18 mouse cellular contexts compared by ENCODE assay signal in genomic region chr9:95554231-95555221, GRCm38 (mm10). TPM values are rescaled to one million over a fixed set of nuclear protein-coding genes. Genes with fewer than 3 reads are reported as not detected.
DNase-seq lines count a peak whose midpoint lies in the region; ATAC-seq and TF ChIP-seq lines count a peak whose summit lies in the region.
"Had no signal": no experiment of that assay in that cellular context is flagged by ENCODE, and none has a peak within 500 bp of the region (broad histone marks: within the 10 kb centered on the region; RNA-seq: fewer than 3 reads in every experiment).

No protein-coding gene starts in this region.

- no peak for DNase-seq in midbrain, postnatal 0 days (ENCODE audit: low spot score)
- peak; percentile 44 for DNase-seq in liver, postnatal 0 days
- DNase-seq in layer of hippocampus, postnatal 25 days (ENCODE audit: extremely low spot score in 1 of 2, low spot score in 1 of 2) = no peak
- DNase-seq in adrenal gland, adult 2 months = no peak
- no peak for DNase-seq in adrenal gland, postnatal 4 days (ENCODE audit: low spot score in 2 of 2)
- no peak for DNase-seq in lung, postnatal 14 days
- DNase-seq: adrenal gland, postnatal 36 days; heart, postnatal 36 days; kidney, adult 18-20 months; right cerebral cortex, adult 18-20 months had no signal

- no peak for ATAC-seq in midbrain, postnatal 0 days (ENCODE audit: low FRiP score)
- ATAC-seq in midbrain, embryonic 15.5 days (replicated peaks) = no peak
- ATAC-seq in granulocyte monocyte progenitor cell, adult 5-6 weeks (replicated peaks; ENCODE audit: poor library complexity, severe bottlenecking) = peak; percentile 40
- peak; percentile 60 for ATAC-seq in liver, postnatal 0 days
- ATAC-seq: activated CD4-positive, CD25-positive, alpha-beta regulatory T cell, adult 4 months; forebrain, embryonic 15.5 days had no signal

- 83% methylated on average over 18 of the region's 18 CpGs for WGBS in midbrain, postnatal 0 days
- WGBS in midbrain, embryonic 15.5 days = 84% methylated on average over 18 of the region's 18 CpGs
- 35% methylated on average over 18 of the region's 18 CpGs for WGBS in liver, postnatal 0 days (ENCODE audit: insufficient replicate concordance)

- 0 out of 2 replicates have a peak, but pooled peaks have one; percentile 20 for TF ChIP-seq CTCF in midbrain, postnatal 0 days (IDR thresholded peaks at IDR 0.05)
- TF ChIP-seq CTCF in liver, postnatal 0 days (IDR thresholded peaks at IDR 0.05; ENCODE audit: low read depth) = peak; percentile 33

- TF ChIP-seq EP300 in liver, postnatal 0 days (IDR thresholded peaks at IDR 0.05; ENCODE audit: low read depth) = peak; percentile 98

- H3K27me3 ChIP-seq in midbrain, postnatal 0 days (ENCODE audit: insufficient read depth, low read length) = no peaks in the 10 kb centered on the region
- peaks cover 4% of the 10 kb centered on the region; the same call in 1 of the 2 replicates for H3K27me3 ChIP-seq in midbrain, embryonic 15.5 days (replicated peaks)
- H3K27me3 ChIP-seq in liver, postnatal 0 days (ENCODE audit: insufficient read depth, low read length) = peaks cover 9% of the 10 kb centered on the region; the same call in 1 of the 2 replicates

- H3K4me3 ChIP-seq in midbrain, postnatal 0 days (ENCODE audit: low read depth, low read length) = no peak overlapping the region
- H3K4me3 ChIP-seq in midbrain, embryonic 15.5 days = no peak overlapping the region
- no peak overlapping the region for H3K4me3 ChIP-seq in liver, postnatal 0 days (ENCODE audit: low read depth, low read length)
- H3K4me3 ChIP-seq: forebrain, embryonic 15.5 days; heart, embryonic 13.5 days; left cerebral cortex, adult 2 months; limb, embryonic 10.5 days; lung, embryonic 15.5 days had no signal

- no peaks in the 10 kb centered on the region for H3K4me1 ChIP-seq in midbrain, postnatal 0 days (ENCODE audit: insufficient read depth, low read length)
- H3K4me1 ChIP-seq in midbrain, embryonic 15.5 days = peaks cover 9% of the 10 kb centered on the region
- H3K4me1 ChIP-seq in liver, postnatal 0 days (ENCODE audit: insufficient read depth) = peaks cover 79% of the 10 kb centered on the region

- H3K9me3 ChIP-seq in midbrain, postnatal 0 days (ENCODE audit: low read length) = no peaks in the 10 kb centered on the region
- H3K9me3 ChIP-seq in midbrain, embryonic 15.5 days = no peaks in the 10 kb centered on the region
- H3K9me3 ChIP-seq in liver, postnatal 0 days (ENCODE audit: low read length) = no peaks in the 10 kb centered on the region
- H3K9me3 ChIP-seq: forebrain, embryonic 15.5 days; heart, embryonic 13.5 days; limb, embryonic 10.5 days; lung, embryonic 15.5 days had no signal

- H3K4me2 ChIP-seq in midbrain, postnatal 0 days (ENCODE audit: low read depth, low read length, poor library complexity, severe bottlenecking) = no peak overlapping the region
- no peak overlapping the region for H3K4me2 ChIP-seq in midbrain, embryonic 15.5 days
- peak overlapping the region; percentile 42; the same call in 1 of the 2 replicates for H3K4me2 ChIP-seq in liver, postnatal 0 days (ENCODE audit: low read depth, low read length)
- H3K4me2 ChIP-seq: forebrain, embryonic 15.5 days; heart, embryonic 13.5 days; lung, embryonic 15.5 days had no signal

- no peaks in the 10 kb centered on the region for H3K36me3 ChIP-seq in midbrain, postnatal 0 days (ENCODE audit: insufficient read depth, low read length)
- no peaks in the 10 kb centered on the region for H3K36me3 ChIP-seq in midbrain, embryonic 15.5 days (replicated peaks)
- no peaks in the 10 kb centered on the region for H3K36me3 ChIP-seq in liver, postnatal 0 days (replicated peaks; ENCODE audit: insufficient read depth, low read length)
- H3K36me3 ChIP-seq: forebrain, embryonic 15.5 days; heart, embryonic 13.5 days; limb, embryonic 10.5 days; lung, embryonic 15.5 days had no signal

- H3K27ac ChIP-seq in midbrain, postnatal 0 days (ENCODE audit: low read depth, low read length) = no peak overlapping the region
- H3K27ac ChIP-seq in midbrain, embryonic 15.5 days = no peak overlapping the region
- H3K27ac ChIP-seq in liver, postnatal 0 days (ENCODE audit: low read depth) = peak overlapping the region; percentile 92
- H3K27ac ChIP-seq: forebrain, embryonic 15.5 days; heart, embryonic 13.5 days; left cerebral cortex, adult 2 months; limb, embryonic 10.5 days; lung, embryonic 15.5 days had no signal

- H3K9ac ChIP-seq in midbrain, postnatal 0 days (replicated peaks; ENCODE audit: low read length, poor library complexity, severe bottlenecking) = no peak overlapping the region
- H3K9ac ChIP-seq in midbrain, embryonic 15.5 days = no peak overlapping the region
- H3K9ac ChIP-seq in liver, postnatal 0 days (replicated peaks) = peak overlapping the region; percentile 33
- H3K9ac ChIP-seq: forebrain, embryonic 15.5 days; heart, embryonic 13.5 days; lung, embryonic 15.5 days had no signal

RNA-seq across cellular contexts. Expression of gene Paqr9, which starts 4.9 kb away (rescaled TPM):
- total RNA-seq in midbrain, postnatal 0 days (2014; rRNA removed) = 29.5 and 32.3 TPM in 2 replicates
- polyA plus RNA-seq in midbrain, postnatal 0 days (2015; fragmentation: Nextera tagmentation; extraction: Ambion mirVana) = 6.1 and 6.5 TPM in 2 replicates
- 5.1 and 5.3 TPM in 2 replicates for polyA plus RNA-seq in midbrain, embryonic 15.5 days (2015; fragmentation: Nextera tagmentation; extraction: Ambion mirVana)
- total RNA-seq in granulocyte monocyte progenitor cell, adult 5-6 weeks (2014; fragmentation: Nextera tagmentation) = 0.02 and 0.04 TPM in 2 replicates
- under 0.01 and 0.09 TPM in 2 replicates for total RNA-seq in granulocyte monocyte progenitor cell, adult 5-6 weeks (2017)
- polyA plus RNA-seq in liver, postnatal 0 days (2015; fragmentation: Nextera tagmentation; extraction: Ambion mirVana) = 63.6 and 68.7 TPM in 2 replicates
- total RNA-seq in layer of hippocampus, postnatal 25 days (2021) = 10 to 100 TPM; 51.9 to 53.2 TPM
- 10 to 100 TPM; 10.4 to 12.1 TPM for total RNA-seq in adrenal gland, adult 2 months (2021)
- 14.2 and 23.5 TPM in 2 replicates for polyA plus RNA-seq in adrenal gland, adult 2 months (2012; rRNA removed)
- total RNA-seq in adrenal gland, postnatal 4 days (2021) = 10 to 100 TPM in 1 of 2 experiments, 1 to 10 TPM in 1; 3.9 to 14.4 TPM

RNA-seq across cellular contexts. Expression of gene U2surp, which starts 42.7 kb away (rescaled TPM):
- 37.8 and 51.2 TPM in 2 replicates for total RNA-seq in midbrain, postnatal 0 days (2014; rRNA removed)
- 116 and 138 TPM in 2 replicates for polyA plus RNA-seq in midbrain, postnatal 0 days (2015; fragmentation: Nextera tagmentation; extraction: Ambion mirVana)
- 115 and 129 TPM in 2 replicates for polyA plus RNA-seq in midbrain, embryonic 15.5 days (2015; fragmentation: Nextera tagmentation; extraction: Ambion mirVana)
- 84.3 and 94.2 TPM in 2 replicates for total RNA-seq in granulocyte monocyte progenitor cell, adult 5-6 weeks (2014; fragmentation: Nextera tagmentation)
- 186 and 187 TPM in 2 replicates for total RNA-seq in granulocyte monocyte progenitor cell, adult 5-6 weeks (2017)
- polyA plus RNA-seq in liver, postnatal 0 days (2015; fragmentation: Nextera tagmentation; extraction: Ambion mirVana) = 56.5 and 60.9 TPM in 2 replicates
- total RNA-seq in layer of hippocampus, postnatal 25 days (2021) = 10 to 100 TPM; 59.3 to 70.8 TPM
- total RNA-seq in adrenal gland, adult 2 months (2021) = 10 to 100 TPM; 51.4 to 63.9 TPM
- polyA plus RNA-seq in adrenal gland, adult 2 months (2012; rRNA removed) = 0.37 and 0.86 TPM in 2 replicates
- total RNA-seq in adrenal gland, postnatal 4 days (2021) = 10 to 100 TPM; 74.0 to 80.8 TPM

Comparison
In these comparisons a context has a peak if more than half of its experiments do, and no peak if none do; other contexts are left out.
1. ATAC-seq: peak in granulocyte monocyte progenitor cell, adult 5-6 weeks (single experiment) and liver, postnatal 0 days (single experiment); none in midbrain, postnatal 0 days (single experiment) and midbrain, embryonic 15.5 days (single experiment).
2. RNA of gene Paqr9, which starts 4.9 kb away (total RNA-seq): 51.9 to 53.2 TPM in layer of hippocampus, postnatal 25 days, 29.5 to 32.3 TPM in midbrain, postnatal 0 days, 3.9 to 14.4 TPM in adrenal gland, postnatal 4 days and 10.4 to 12.1 TPM in adrenal gland, adult 2 months; under 0.01 to 0.09 TPM in granulocyte monocyte progenitor cell, adult 5-6 weeks; every median in the first group is over 4 times any median in the second.